Mouse (Mus musculus) kidney, postnatal 14 days (tissue): ENCODE measurements around the gene Gpsm3.
A peak's percentile ranks its signal among the peaks of the same experiment; 100 is the strongest.

Source experiments
- DNase-seq: peaks from one replicate; pipeline ENCODE4 v3.0.0; 2022; ENCODE audit warnings: mixed read lengths

Gpsm3 gene

GRCm38 (mm10) chr17:34604511-34605237, 15.1 kb downstream of the Gpsm3 start:
- DNase-seq = peak; percentile 79

GRCm38 (mm10) chr17:34605609-34606008, 16.0 kb downstream of the Gpsm3 start:
- peak; percentile 98 for DNase-seq

GRCm38 (mm10) chr17:34606186-34607039, 16.8 kb downstream of the Gpsm3 start:
- no peak for DNase-seq

GRCm38 (mm10) chr17:34607997-34608396, 18.4 kb downstream of the Gpsm3 start:
- DNase-seq = peak; percentile 52

GRCm38 (mm10) chr17:34611050-34611449, 21.4 kb downstream of the Gpsm3 start:
- DNase-seq = no peak

GRCm38 (mm10) chr17:34613054-34613645, 23.5 kb downstream of the Gpsm3 start:
- DNase-seq = no peak

- DNase-seq = no peak
These were observed 24.2 kb downstream of the Gpsm3 start for GRCm38 (mm10) chr17:34613830-34614229.

- DNase-seq = no peak
These were observed 26.3 kb downstream of the Gpsm3 start, which contains the start of gene Egfl8 for GRCm38 (mm10) chr17:34615871-34616270. Egfl8 (minus strand) TSS chr17:34615971.

- DNase-seq = peak; percentile 81
These were observed 29.4 kb downstream of the Gpsm3 start for GRCm38 (mm10) chr17:34618999-34619398.

- no peak for DNase-seq
These were observed 31.4 kb downstream of the Gpsm3 start for GRCm38 (mm10) chr17:34621006-34621405.

- DNase-seq = no peak
These were observed 33.6 kb downstream of the Gpsm3 start for GRCm38 (mm10) chr17:34623161-34623560.

- DNase-seq = no peak
These were observed 35.4 kb downstream of the Gpsm3 start for GRCm38 (mm10) chr17:34624981-34625380.

- no peak for DNase-seq
These were observed 36.6 kb downstream of the Gpsm3 start for GRCm38 (mm10) chr17:34626062-34626772.

GRCm38 (mm10) chr17:34626773-34627092, 37.1 kb downstream of the Gpsm3 start:
- DNase-seq = peak; percentile 58

- DNase-seq = peak; percentile 95
These were observed 37.7 kb downstream of the Gpsm3 start for GRCm38 (mm10) chr17:34627093-34627942.

- DNase-seq = peak; percentile 71
These were observed 38.5 kb downstream of the Gpsm3 start, which contains the start of gene Ppt2 for GRCm38 (mm10) chr17:34627943-34628643. Ppt2 (minus strand) TSS chr17:34628510.

- DNase-seq = no peak
These were observed 39.0 kb downstream of the Gpsm3 start for GRCm38 (mm10) chr17:34628644-34628967.

- DNase-seq = no peak
These were observed 39.7 kb downstream of the Gpsm3 start, which contains the start of gene Prrt1 for GRCm38 (mm10) chr17:34629221-34629751. Prrt1 (plus strand) TSS chr17:34629533.

GRCm38 (mm10) chr17:34629796-34630603, 40.4 kb downstream of the Gpsm3 start:
- DNase-seq = no peak

GRCm38 (mm10) chr17:34630761-34631301, 41.2 kb downstream of the Gpsm3 start:
- DNase-seq = no peak
